Mouse (Mus musculus) hindbrain, embryonic 12.5 days (tissue): Measurements from ENCODE around the gene Cul7. TPM values are rescaled to one million over a fixed set of nuclear protein-coding genes. Genes with fewer than 3 reads are reported as not detected.

Experiments used
- ATAC-seq: fragments of 200-750 bp; cut with Nextera tagmentation; 2 replicates; pipeline ENCODE4 v1.8.0; 2017; ENCODE audit warnings: moderate TSS enrichment; ENCODE audit not compliant: low FRiP score
- H3K27ac ChIP-seq: fragments of 300-500 bp; sonication (generic); 2 replicates; pipeline ENCODE4 v1.5.1; 2016; ENCODE audit warnings: mild to moderate bottlenecking
- H3K27me3 ChIP-seq: fragments of 300-500 bp; sonication (generic); 2 replicates; pipeline ENCODE4 v1.6.1; 2016; ENCODE audit warnings: mild to moderate bottlenecking
- H3K36me3 ChIP-seq: fragments of 300-500 bp; sonication (generic); 2 replicates; pipeline ENCODE4 v1.6.1; 2016; ENCODE audit warnings: mild to moderate bottlenecking
- H3K4me1 ChIP-seq: fragments of 300-500 bp; sonication (generic); 2 replicates; pipeline ENCODE4 v1.6.1; 2016
- H3K4me2 ChIP-seq: fragments of 300-500 bp; sonication (generic); replicated peaks from 2 replicates; pipeline ENCODE4 v1.6.1; 2016; ENCODE audit warnings: mild to moderate bottlenecking
- H3K4me3 ChIP-seq: fragments of 300-500 bp; sonication (generic); 2 replicates; pipeline ENCODE4 v1.5.1; 2016; ENCODE audit warnings: mild to moderate bottlenecking
- H3K9ac ChIP-seq: fragments of 300-500 bp; sonication (generic); 2 replicates; pipeline ENCODE4 v1.6.1; 2016; ENCODE audit warnings: mild to moderate bottlenecking, moderate library complexity
- H3K9me3 ChIP-seq: fragments of 300-500 bp; sonication (generic); replicated peaks from 2 replicates; pipeline ENCODE4 v1.6.1; 2016; ENCODE audit warnings: mild to moderate bottlenecking
- WGBS: fragments of 180-500 bp; shearing (Covaris S2); methylation state at CpG from one replicate; pipeline ENCODE4 v1.1.7; 2016; 5-methylcytosine and 5-hydroxymethylcytosine counted together
- polyA plus RNA-seq: library from polyadenylated mRNA; unstranded; fragments of >200 nt; fragmentation: Nextera tagmentation; extraction: Ambion mirVana; gene quantifications from 2 replicates; pipeline ENCODE4 v1.2.1, GENCODE M21; 2016

Gene Cul7
- polyA plus RNA-seq, 1 experiment from 2014 or later: 52.1 TPM

GRCm38 (mm10) chr17:46651292-46651691 lies 1.2 kb downstream of the Cul7 start:
- Histone ChIP-seq H3K4me2 (peak overlapping the region; percentile 65), H3K27ac (peak overlapping the region; percentile 94; the same call in 1 of the 2 replicates), H3K9me3 (no peaks in the 10 kb centered on the region), H3K9ac (peak overlapping the region; percentile 91), H3K4me3 (peak overlapping the region; percentile 67), H3K36me3 (peaks cover 37% of the 10 kb centered on the region), H3K27me3 (no peaks in the 10 kb centered on the region), H3K4me1 (peaks cover 40% of the 10 kb centered on the region)
- ATAC-seq: no peak
- 80% methylated on average over 17 of the region's 17 CpGs for WGBS

DNA sequence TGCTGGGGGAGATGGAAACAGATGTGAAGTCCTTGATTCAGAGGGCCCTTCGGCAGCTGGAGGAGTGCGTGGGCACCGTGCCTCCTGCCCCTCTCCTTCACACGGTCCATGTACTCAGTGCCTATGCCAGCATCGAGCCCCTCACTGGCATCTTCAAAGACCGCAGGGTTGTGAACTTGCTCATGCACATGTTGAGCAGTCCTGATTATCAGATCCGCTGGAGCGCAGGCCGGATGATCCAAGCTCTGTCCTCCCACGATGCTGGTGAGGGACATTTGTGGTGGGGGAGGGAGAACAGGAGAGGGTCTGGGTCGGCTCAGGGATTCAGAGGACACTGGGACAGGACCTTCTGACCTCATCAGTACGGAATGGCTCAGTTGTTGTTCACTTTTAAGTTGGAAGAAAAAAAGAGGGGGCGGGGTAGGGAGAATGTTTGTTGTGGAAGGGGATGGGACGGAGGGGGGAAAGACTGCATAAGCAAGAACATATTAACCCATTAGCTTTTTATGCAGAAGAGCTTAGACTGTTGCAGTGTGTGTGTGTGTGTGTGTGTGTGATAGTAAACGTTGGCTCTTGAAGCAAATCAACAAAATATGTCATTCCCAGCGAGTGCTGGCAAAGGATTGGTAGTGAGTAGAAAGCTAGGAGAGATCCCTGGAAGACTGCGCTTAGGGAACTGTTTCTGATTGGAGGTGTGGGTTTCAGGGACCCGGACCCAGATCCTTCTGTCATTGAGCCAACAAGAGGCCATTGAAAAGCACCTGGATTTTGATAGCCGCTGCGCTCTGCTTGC lies 1.8 kb downstream of the Cul7 start:
- no peak for ATAC-seq
- no peaks in the 10 kb centered on the region for H3K9me3 ChIP-seq
- peaks cover 34% of the 10 kb centered on the region for H3K4me1 ChIP-seq
- H3K27me3 ChIP-seq: no peaks in the 10 kb centered on the region
- peaks cover 43% of the 10 kb centered on the region for H3K36me3 ChIP-seq
- peak overlapping the region; percentile 67 for H3K4me3 ChIP-seq
- H3K27ac ChIP-seq: no peak overlapping the region
- 78% methylated on average over 20 of the region's 20 CpGs for WGBS
- peak overlapping the region; percentile 65 for H3K4me2 ChIP-seq
- peak overlapping the region; percentile 91 for H3K9ac ChIP-seq

DNA sequence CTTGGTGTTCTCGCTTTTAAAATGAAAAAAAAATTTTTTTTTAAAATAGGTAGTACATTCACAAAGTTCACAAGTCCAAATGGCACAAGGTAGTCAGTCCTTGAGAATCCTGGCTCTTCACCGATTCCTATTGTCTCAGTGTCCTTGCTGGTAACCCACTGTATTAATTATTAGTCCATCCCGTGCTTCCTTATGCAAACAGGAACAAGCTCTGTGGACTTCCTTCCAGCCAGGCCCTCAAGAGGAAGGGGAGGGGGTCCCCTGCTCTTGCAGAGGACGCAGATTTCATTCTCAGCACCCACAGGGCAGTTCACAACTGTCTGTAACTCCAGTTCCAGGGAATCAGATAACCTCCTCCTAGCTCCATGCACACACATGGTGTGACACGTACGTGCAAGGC lies 5.9 kb downstream of the Cul7 start:
- Histone ChIP-seq H3K36me3 (peaks cover 79% of the 10 kb centered on the region), H3K9me3 (no peaks in the 10 kb centered on the region), H3K4me1 (peaks cover 20% of the 10 kb centered on the region), H3K27me3 (no peaks in the 10 kb centered on the region), H3K27ac (no peak overlapping the region), H3K9ac (no peak overlapping the region), H3K4me2 (no peak overlapping the region), H3K4me3 (no peak overlapping the region)
- WGBS: 87% methylated on average over 6 of the region's 6 CpGs
- no peak for ATAC-seq

DNA sequence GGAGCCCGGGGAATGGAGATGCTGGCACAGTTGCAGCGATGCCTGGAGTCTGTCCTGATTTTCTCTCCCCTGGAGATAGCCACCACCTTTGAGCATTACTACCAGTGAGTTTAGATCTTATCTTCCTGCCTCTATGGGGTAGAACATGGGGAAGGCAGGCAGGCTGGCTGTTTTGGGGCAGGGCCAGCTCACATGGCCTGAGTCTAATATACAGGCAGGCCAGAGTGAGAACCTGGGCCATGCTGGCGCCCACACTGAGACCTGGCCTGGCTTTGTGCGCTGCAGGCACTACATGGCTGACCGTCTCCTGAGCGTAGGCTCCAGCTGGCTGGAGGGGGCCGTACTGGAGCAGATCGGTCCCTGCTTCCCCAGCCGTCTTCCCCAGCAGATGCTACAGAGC lies 11.2 kb downstream of the Cul7 start:
- ATAC-seq: no peak

GRCm38 (mm10) chr17:46661981-46662380 lies 11.8 kb downstream of the Cul7 start:
- Histone ChIP-seq H3K9me3 (no peaks in the 10 kb centered on the region), H3K4me3 (no peak overlapping the region), H3K9ac (no peak overlapping the region), H3K36me3 (peaks cover 98% of the 10 kb centered on the region), H3K27me3 (no peaks in the 10 kb centered on the region), H3K4me1 (no peaks in the 10 kb centered on the region), H3K4me2 (no peak overlapping the region), H3K27ac (no peak overlapping the region)
- WGBS: 89% methylated on average over 12 of the region's 12 CpGs
- no peak for ATAC-seq

More for the DNA sequence above, 11.2 kb downstream of the Cul7 start:
- Histone ChIP-seq H3K27ac (no peak overlapping the region), H3K9me3 (no peaks in the 10 kb centered on the region), H3K36me3 (peaks cover 98% of the 10 kb centered on the region), H3K4me3 (no peak overlapping the region), H3K4me1 (no peaks in the 10 kb centered on the region), H3K4me2 (no peak overlapping the region), H3K9ac (no peak overlapping the region), H3K27me3 (no peaks in the 10 kb centered on the region)
- WGBS: 92% methylated on average over 9 of the region's 9 CpGs

GRCm38 (mm10) chr17:46662730-46663129 lies 12.6 kb downstream of the Cul7 start:
- no peaks in the 10 kb centered on the region for H3K27me3 ChIP-seq
- no peak overlapping the region for H3K27ac ChIP-seq
- no peak overlapping the region for H3K4me3 ChIP-seq
- H3K9ac ChIP-seq: no peak overlapping the region
- H3K4me2 ChIP-seq: no peak overlapping the region
- no peaks in the 10 kb centered on the region for H3K4me1 ChIP-seq
- no peak for ATAC-seq
- H3K9me3 ChIP-seq: no peaks in the 10 kb centered on the region
- peaks cover 94% of the 10 kb centered on the region for H3K36me3 ChIP-seq
- 100% methylated on average over 5 of the region's 5 CpGs for WGBS

DNA sequence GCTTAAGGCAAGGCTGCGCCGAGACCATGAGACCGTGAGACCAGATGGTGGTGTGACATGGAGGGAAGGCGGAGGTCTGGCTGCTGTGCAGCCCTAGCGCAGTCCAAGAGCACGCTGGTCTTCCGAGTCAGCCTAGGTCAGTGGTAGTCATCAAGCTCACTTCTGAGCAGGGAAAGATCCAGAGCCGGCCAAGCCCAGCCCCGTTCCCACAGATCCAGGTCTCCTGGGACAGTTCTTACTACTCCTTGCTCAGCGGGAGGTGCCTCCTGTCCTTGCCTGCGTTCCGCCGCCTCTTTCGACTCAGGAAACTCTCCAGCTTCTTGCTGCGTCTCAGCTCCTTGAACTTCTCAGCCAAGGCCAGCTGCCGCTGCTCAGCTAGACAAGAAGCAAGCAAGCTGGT lies 17.6 kb downstream of the Cul7 start:
- 90% methylated on average over 16 of the region's 16 CpGs for WGBS
- Histone ChIP-seq H3K4me1 (no peaks in the 10 kb centered on the region), H3K9ac (no peak overlapping the region), H3K4me3 (no peak overlapping the region), H3K9me3 (no peaks in the 10 kb centered on the region), H3K4me2 (no peak overlapping the region), H3K27me3 (no peaks in the 10 kb centered on the region), H3K36me3 (peaks cover 73% of the 10 kb centered on the region), H3K27ac (no peak overlapping the region)
- no peak for ATAC-seq

DNA sequence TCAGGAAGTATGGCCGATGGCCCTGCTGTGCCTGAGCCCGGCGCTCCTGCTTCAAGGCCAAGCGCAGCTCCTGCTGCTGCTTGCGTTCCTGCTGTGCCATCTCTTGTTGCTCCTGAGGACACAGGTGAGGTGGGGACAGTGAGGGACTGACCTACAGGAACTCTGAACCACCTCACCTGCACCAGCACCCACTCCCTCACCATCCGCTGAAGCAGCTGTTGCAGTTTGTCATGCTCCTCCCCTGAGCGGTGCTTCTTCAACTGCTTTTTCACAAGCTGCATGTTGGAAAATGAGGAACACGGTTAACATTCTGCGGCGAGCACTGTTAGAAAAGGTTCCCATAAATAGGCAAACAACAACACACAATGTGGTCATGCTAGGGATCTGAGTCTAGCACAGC lies 19.8 kb downstream of the Cul7 start:
- Histone ChIP-seq H3K36me3 (peaks cover 57% of the 10 kb centered on the region), H3K4me2 (no peak overlapping the region), H3K27me3 (no peaks in the 10 kb centered on the region), H3K9ac (no peak overlapping the region), H3K9me3 (no peaks in the 10 kb centered on the region), H3K4me3 (no peak overlapping the region), H3K27ac (no peak overlapping the region), H3K4me1 (peaks cover 17% of the 10 kb centered on the region)
- WGBS: 95% methylated on average over 10 of the region's 10 CpGs
- ATAC-seq: no peak

DNA sequence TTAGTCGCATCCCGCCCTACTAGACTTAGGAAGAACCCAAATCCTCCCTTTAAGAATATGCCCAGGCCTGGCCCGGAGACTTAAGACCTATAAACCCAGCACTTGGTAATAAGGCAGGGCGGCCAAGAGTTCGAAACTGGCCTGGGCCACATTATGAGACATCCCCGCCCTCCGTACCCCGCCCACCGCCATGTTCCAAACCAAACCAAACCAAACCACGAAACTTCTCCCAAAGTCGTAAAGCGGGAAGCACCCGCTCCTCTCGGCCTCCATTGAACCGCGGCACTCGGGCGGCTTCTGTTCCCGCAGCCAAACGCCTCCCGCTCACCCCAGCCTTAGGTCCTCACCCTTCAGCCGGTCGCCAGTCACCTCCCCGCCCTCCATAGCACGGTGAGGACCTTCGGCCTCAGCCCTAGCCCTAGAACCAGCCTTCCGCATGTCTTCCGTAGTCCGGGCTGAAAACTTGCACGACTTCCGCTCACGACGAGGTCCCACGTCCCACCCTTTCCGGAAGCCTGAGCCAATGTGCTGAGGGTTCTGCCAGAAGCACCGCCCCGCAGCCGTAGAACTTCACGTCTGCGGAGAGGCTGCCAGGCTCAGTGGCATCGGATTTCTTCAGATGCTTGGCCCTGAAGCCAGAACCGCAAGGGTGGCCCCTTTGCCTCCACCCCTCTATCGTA lies 23.9 kb downstream of the Cul7 start, which contains the start of gene Rrp36:
TSS of gene Rrp36 (minus strand) at position 503 of the 680 bp plus-strand sequence.
- Histone ChIP-seq H3K27me3 (no peaks in the 10 kb centered on the region), H3K4me2 (peak within 1 kb of the TSS; percentile 92), H3K4me1 (peaks cover 28% of the 10 kb centered on the region), H3K27ac (peak within 1 kb of the TSS; percentile 80), H3K9me3 (no peaks in the 10 kb centered on the region), H3K4me3 (peak within 1 kb of the TSS; percentile 89), H3K36me3 (peaks cover 62% of the 10 kb centered on the region), H3K9ac (peak within 1 kb of the TSS; percentile 76)
- WGBS: 1% methylated on average over 43 of the region's 43 CpGs
- ATAC-seq: peak; percentile 89

- Histone ChIP-seq H3K9me3 (no peaks in the 10 kb centered on the region), H3K4me3 (peak overlapping the region; percentile 89), H3K27me3 (no peaks in the 10 kb centered on the region), H3K36me3 (peaks cover 55% of the 10 kb centered on the region), H3K9ac (peak overlapping the region; percentile 76), H3K27ac (peak overlapping the region; percentile 80), H3K4me1 (peaks cover 35% of the 10 kb centered on the region), H3K4me2 (peak overlapping the region; percentile 92)
- 12% methylated on average over 15 of the region's 15 CpGs for WGBS
- ATAC-seq: peak; percentile 44
These were observed 24.6 kb downstream of the Cul7 start for GRCm38 (mm10) chr17:46674530-46675283.

GRCm38 (mm10) chr17:46678416-46678815 lies 28.3 kb downstream of the Cul7 start, which contains the start of gene Mea1:
Gene Mea1 (plus strand): TSS chr17:46678793.
- H3K27me3 ChIP-seq: no peaks in the 10 kb centered on the region
- WGBS: 96% methylated on average over 8 of the region's 9 CpGs
- peak within 1 kb of the TSS; percentile 50 for H3K4me3 ChIP-seq
- no peaks in the 10 kb centered on the region for H3K9me3 ChIP-seq
- ATAC-seq: no peak
- H3K4me1 ChIP-seq: peaks cover 37% of the 10 kb centered on the region
- H3K9ac ChIP-seq: peak within 1 kb of the TSS; percentile 82
- peak within 1 kb of the TSS; percentile 30; the same call in 1 of the 2 replicates for H3K27ac ChIP-seq
- H3K36me3 ChIP-seq: peaks cover 52% of the 10 kb centered on the region
- peak within 1 kb of the TSS; percentile 92 for H3K4me2 ChIP-seq

DNA sequence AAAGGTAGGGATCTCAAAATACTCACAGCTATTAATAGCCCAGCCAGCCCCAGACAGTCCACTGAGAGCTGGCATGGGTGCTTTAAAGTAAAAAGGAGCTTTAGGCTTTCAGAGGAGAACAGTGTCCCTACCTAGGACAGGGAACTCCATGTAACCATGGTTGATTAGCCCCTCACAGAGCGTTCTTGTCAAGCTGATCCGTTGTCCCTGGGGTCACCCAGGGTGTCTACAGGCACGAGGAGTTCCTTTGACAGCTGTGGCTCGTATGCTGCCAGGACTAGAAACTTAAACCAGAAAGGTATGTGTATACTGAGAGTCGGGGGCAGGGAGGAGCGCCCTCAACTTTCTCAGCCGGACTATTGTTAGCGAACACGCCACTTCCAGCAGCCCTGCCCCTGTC lies 28.8 kb downstream of the Cul7 start:
- ATAC-seq: no peak
- peak overlapping the region; percentile 50 for H3K4me3 ChIP-seq

More for the DNA sequence above, 28.8 kb downstream of the Cul7 start:
- Histone ChIP-seq H3K27me3 (no peaks in the 10 kb centered on the region), H3K36me3 (peaks cover 57% of the 10 kb centered on the region), H3K9ac (peak overlapping the region; percentile 82), H3K4me2 (peak overlapping the region; percentile 92), H3K4me1 (peaks cover 33% of the 10 kb centered on the region), H3K9me3 (no peaks in the 10 kb centered on the region), H3K27ac (no peak overlapping the region)
- 67% methylated on average over 9 of the region's 9 CpGs for WGBS
